Mouse (Mus musculus) kidney, adult 9 months (tissue): ENCODE results near the gene Usp3.

Experiments used
- DNase-seq: peaks from one replicate; pipeline ENCODE4 v3.0.0; 2022

The Usp3 gene

DNA sequence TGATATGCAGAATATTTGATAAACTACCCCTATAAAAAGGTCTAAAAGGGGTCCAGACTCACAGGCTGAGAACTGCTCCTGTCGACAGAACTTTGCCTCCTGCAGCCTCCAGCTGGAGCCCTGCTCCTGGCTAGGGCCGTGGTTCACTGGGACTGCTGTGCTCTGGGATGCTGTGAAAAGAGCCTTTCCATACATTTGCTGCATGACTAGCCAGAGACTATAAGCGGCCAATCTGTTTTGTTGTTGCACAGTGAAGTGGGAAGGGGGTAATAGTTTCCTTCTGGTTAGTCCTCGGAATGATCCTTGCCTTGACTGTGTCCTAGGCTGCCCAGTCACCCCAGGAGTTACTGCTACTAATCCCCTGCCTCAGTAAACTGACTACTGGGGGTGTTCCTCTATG is 86.9 kb downstream of the Usp3 start:
- DNase-seq, result no peak

DNA sequence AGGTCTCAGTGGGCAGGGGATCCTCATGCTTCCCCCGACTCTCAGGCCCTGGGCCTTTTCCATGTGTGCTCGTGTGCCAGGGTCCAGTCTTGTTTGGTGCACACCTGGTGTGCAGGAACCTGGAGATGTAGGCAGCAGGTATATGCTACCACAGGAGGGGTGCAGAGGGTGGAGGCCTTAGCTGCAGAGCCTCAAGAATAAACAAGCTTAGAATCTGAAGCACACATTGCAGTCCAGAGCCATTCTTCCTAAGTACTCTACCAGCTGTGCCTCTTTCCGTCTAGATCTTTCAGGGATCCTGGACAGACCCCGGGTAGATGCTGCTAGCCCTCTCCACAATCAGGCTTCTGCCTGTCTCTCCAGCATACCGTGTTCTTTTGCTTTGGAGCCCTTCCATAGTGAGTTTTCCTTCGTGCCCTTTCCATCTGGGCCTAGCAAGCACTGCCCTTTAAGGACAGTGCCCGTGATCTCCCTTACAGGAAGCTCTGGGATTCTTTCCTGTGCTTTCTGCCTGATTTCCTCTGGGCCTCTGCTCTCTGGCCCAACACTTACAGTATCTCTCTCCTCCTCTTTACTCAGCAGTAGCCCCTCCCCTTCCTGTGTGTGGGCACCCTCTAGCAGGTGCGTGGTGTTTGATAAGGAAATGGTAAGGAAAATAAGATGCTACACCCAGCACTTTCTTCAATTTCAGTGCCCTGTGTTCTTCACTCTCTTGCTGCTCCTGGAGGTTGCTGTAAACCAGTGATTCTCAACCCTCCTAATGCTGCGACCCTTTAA is 87.6 kb downstream of the Usp3 start:
- DNase-seq, result no peak

DNA sequence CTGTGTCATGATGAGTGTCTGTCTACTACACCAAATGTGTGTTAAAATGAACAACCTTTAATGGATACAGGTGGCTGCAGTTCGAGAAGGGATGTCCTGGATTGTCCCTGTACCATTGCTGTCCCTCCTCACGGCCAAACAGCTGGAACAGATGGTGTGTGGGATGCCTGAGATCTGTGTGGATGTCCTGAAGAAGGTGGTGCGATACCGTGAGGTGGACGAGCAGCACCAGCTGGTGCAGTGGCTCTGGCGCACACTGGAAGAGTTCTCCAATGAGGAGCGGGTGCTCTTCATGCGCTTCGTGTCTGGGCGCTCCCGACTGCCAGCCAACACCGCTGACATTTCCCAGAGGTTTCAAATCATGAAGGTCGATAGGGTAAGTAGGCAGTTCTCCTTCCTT is 88.4 kb downstream of the Usp3 start:
- no peak for DNase-seq

DNA sequence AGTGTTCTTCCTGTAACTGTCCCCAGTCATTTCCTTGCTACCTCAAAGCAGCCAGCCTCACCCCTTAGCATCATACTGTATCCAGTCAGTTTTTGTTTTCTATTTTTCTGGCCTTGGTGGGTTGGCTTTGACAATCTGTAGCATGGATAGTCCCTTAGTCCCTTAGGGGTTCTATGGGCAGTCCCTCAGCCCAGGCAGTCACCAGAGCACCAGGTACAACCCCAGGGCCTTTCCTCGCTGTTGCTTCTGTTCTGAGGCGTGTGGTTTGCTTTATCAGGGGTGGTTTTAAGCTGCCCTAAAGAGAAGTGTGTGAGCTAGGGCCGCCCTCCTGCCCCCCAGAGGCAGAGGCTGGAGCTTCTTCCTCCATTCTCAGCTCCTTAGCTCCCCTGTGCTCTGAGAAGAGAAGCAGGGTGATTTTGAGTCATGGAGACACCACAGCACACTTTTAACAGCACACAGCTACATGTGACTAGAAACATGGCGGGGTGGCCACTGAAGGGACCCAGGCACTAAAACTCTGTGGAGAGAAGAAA is 89.0 kb downstream of the Usp3 start:
- DNase-seq, result no peak

DNA sequence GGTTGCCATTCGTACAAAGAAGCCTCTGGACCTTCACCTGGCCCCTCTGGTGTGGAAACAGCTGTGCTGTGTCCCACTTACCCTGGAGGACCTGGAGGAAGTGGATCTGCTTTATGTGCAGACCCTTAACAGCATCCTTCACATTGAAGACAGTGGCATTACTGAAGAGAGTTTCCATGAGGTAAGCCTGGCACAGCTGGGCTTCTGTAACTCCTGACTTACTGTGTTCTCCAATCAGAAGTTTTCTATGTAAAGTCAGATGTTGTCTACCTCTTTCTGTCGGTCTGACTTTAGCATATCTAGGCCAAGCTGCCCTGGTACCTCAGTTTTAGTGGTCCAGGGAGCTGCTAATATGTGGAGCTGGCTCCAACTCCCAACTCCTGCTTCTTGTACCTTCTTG is 91.7 kb downstream of the Usp3 start:
- no peak for DNase-seq

DNA sequence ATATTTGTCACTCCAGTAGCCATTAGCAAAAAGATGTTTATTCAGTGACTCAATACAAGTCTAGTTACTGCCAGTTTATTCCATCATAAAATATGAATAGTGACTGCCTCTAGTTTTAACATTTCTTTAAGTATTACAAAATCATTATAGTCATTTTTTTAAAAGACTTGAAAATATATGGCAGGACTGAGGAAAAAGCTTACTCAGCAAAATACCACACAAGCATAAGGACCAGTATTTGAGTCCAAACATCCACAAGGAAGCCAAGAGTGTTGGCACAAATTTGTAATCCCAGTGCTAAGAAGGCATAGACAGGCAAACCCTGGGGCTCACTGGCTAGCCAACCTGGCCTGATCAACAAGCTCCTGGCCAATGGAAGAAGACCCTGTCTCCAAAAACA is 99.0 kb downstream of the Usp3 start:
- no peak for DNase-seq

DNA sequence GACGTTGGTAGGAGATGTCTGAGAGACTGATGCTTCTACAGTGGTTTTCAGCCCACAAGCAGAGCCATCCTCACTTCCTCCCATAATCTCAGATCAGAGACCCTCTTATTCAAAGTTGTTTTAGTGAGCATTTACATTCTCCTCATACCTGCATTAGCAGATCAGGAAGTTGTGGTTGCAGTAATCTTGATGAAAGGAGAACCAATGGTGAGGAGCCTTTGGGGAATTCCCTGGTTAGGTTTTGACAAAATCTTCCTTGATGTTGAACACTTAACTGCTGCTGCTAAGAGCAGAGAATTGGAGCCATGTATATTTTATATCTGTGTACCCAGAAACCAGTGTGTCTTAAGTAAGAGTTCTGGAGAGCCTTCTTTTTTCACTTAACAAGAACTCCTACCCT is 100.6 kb downstream of the Usp3 start:
- no peak for DNase-seq

DNA sequence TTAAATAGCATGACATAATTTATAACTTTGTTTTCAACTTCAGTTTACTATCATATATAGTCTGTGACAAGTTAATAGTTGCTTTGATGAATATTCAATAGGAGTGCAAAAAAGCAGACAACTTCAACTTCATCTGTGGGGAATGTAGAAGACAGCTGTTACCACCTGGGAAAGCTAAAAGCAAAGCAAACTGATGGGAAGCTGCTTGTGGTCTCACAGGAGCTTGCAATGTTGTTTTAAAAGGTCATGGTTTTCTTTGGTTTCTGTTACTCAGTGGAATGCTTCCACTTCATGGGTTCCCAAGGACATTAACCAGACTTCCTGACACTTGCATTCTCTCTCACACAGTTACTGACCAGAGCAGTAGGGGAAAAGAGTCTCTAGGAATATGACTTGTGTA is 104.2 kb downstream of the Usp3 start:
- DNase-seq, result no peak

DNA sequence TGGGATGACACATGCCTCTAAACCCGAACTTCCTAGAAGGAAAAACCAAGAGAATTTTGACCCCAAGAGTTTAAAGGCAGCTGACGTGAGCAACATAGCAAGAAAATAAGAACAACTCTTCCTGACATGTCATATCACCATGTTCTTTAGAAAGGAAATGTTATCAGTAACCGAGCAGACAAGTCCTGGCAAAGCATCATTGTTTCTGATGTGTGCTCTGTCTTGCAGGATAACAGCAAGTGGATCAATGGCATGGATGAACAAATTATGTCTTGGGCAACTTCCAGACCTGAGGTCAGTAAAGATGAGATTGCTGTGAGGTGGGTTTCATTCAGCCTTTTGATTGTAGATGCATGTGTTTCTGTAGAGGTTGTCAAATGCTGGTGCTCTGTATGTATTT is 109.5 kb downstream of the Usp3 start:
- no peak for DNase-seq

DNA sequence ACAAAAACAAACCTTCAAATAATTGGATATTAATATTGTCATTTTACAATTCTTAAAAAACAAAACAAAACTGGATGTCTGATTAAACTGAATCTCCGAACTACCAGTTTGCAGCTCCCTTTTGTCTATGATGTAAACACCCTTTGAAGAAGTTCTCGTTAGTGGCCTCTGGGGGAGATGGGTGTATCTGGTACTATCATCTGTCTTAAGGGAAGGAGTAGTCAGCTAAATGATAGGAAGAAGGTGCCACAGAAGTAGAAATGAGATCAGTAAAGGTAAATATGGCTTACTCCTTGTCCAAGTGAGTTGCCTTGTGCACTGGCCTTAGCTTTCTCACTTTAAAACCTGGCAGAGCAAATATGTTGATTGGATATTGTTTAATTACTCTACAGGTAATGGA is 115.2 kb downstream of the Usp3 start:
- no peak for DNase-seq

DNA sequence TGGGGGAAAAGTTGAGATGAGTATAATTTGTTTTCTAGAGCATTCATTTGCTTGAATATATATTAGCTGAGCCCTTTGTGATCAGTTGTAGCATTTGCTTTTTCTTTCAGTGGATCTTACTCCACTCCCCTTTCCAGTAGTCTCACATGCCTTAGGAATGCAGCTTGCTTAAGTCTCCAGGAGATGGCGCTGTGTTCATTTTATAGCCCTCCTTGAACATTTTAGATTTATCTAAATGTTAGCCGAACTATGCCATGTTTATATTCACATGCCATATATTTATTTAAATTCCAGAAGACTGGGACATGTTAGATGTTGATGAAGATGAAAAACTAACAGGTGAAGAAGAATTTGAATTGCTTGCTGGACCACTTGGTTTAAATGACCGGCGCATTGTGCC is 127.9 kb downstream of the Usp3 start:
- DNase-seq, result peak; percentile 19
